Mouse (Mus musculus): ENCODE results near the gene Abhd12.

Gene Abhd12

GRCm38 (mm10) chr2:150808381-150808780 is 96.2 kb downstream of the Abhd12 start:
- DNase-seq (ENCODE audit: low spot score) = no peak

- no peak for DNase-seq (ENCODE audit: low spot score)
These were observed 101.5 kb downstream of the Abhd12 start for GRCm38 (mm10) chr2:150803035-150803434.

- DNase-seq (ENCODE audit: low spot score) = no peak
These were observed 103.9 kb downstream of the Abhd12 start for GRCm38 (mm10) chr2:150800616-150801015.

- no peak for DNase-seq (ENCODE audit: low spot score)
These were observed 106.5 kb downstream of the Abhd12 start for GRCm38 (mm10) chr2:150798084-150798483.

GRCm38 (mm10) chr2:150793320-150793719 is 111.2 kb downstream of the Abhd12 start:
- no peak for DNase-seq (ENCODE audit: low spot score)

GRCm38 (mm10) chr2:150788768-150789550 is 115.6 kb downstream of the Abhd12 start:
- peak; percentile 67 for DNase-seq (ENCODE audit: low spot score)

- DNase-seq (ENCODE audit: low spot score) = no peak
These were observed 117.2 kb downstream of the Abhd12 start for GRCm38 (mm10) chr2:150787234-150787771.

GRCm38 (mm10) chr2:150786251-150787180 is 118.0 kb downstream of the Abhd12 start, which contains the start of gene Pygb:
Gene Pygb (plus strand): TSS chr2:150786735.
- DNase-seq (ENCODE audit: low spot score) = peak; percentile 60

- no peak for DNase-seq (ENCODE audit: low spot score)
These were observed 121.7 kb downstream of the Abhd12 start for GRCm38 (mm10) chr2:150782801-150783200.
